Mouse (Mus musculus): ENCODE results near the gene Slc39a5.

DNA sequence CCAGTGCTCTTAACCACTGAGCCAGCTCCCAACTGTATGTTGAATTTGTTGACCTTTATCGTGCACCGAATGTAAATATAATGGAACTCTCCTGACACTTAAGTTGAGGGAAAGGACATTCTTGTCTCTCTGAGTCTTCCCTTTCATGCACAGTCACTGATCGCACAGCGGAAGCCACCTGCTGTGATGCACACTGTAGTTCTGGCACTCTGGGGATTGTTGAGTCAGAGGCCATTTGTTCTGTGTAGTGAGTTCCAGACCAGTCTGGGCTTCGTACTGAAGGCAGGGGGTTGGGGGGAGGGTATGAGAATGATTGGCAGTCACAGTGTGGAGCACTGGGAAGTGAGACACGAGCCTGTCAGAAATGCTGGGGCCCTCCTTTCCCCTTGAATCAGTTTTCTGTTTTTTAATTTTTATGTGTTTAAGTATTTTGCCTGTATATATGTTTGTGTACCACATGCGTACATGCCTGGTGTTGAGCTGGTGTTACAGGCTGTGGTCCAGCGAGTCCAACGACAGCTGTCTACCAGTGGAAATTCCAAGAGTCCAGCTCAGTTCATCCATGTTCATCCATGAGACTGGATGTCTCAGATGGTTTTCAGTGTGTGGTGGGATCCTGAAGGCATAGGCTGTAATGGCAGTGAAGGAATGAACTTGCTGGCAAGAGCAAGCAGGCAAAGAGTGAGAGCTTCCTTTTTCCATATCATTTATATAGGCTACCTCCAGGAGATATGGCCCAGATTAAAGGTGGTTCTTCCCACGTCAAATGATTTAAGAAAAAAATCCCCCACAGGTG is 40.5 kb upstream of the Slc39a5 start:
- no peak for TF ChIP-seq POLR2A (IDR thresholded peaks at IDR 0.05; ENCODE audit: insufficient read depth, low read depth, low read length)
- TF ChIP-seq CTCF (IDR thresholded peaks at IDR 0.05; ENCODE audit: insufficient read depth, low read depth, low read length), result no peak
